Mouse (Mus musculus): ENCODE results near the gene Trim31. TPM values are rescaled to one million over a fixed set of nuclear protein-coding genes. Genes with fewer than 3 reads are reported as not detected.
A peak's percentile ranks its signal among the peaks of the same experiment; 100 is the strongest.
"Not testable (repeated sequence)": the region's sequence is repeated elsewhere in the genome, so short reads cannot be mapped to it uniquely, and the experiment has no call there.

Trim31 gene
- not detected in 2 replicates for total RNA-seq (2021)
- long read RNA-seq, experiment 1, result 0 reads
- long read RNA-seq, experiment 2, result 0 reads

- DNase-seq, result no peak
Measured at GRCm38 (mm10) chr17:36897552-36898205, at the start of gene Trim31. TSS of gene Trim31 (plus strand) at chr17:36898118.

GRCm38 (mm10) chr17:36848911-36849310 is 49.0 kb upstream of the Trim31 start:
- peak; percentile 31 for DNase-seq

- DNase-seq, result no peak
Measured at GRCm38 (mm10) chr17:36849992-36850391, 47.9 kb upstream of the Trim31 start.

- DNase-seq, result no peak
Measured at GRCm38 (mm10) chr17:36851200-36851599, 46.7 kb upstream of the Trim31 start.

GRCm38 (mm10) chr17:36851627-36852026 is 46.3 kb upstream of the Trim31 start:
- DNase-seq, result no peak

GRCm38 (mm10) chr17:36855484-36855883 is 42.4 kb upstream of the Trim31 start:
- DNase-seq, result no peak

GRCm38 (mm10) chr17:36856236-36856635 is 41.7 kb upstream of the Trim31 start:
- DNase-seq, result peak; percentile 51

GRCm38 (mm10) chr17:36858181-36858580 is 39.7 kb upstream of the Trim31 start:
- no peak for DNase-seq

GRCm38 (mm10) chr17:36861680-36862079 is 36.2 kb upstream of the Trim31 start:
- DNase-seq, result no peak

GRCm38 (mm10) chr17:36866719-36867527 is 31.0 kb upstream of the Trim31 start, which contains the start of gene Trim15:
TSS of gene Trim15 (minus strand) at chr17:36867210.
- DNase-seq, result no peak

- no peak for DNase-seq
Measured at GRCm38 (mm10) chr17:36868836-36869235, 29.1 kb upstream of the Trim31 start.

- no peak for DNase-seq
Measured at GRCm38 (mm10) chr17:36869284-36869954, 28.5 kb upstream of the Trim31 start, which contains the start of gene Trim10. TSS of gene Trim10 (plus strand) at chr17:36869574.

GRCm38 (mm10) chr17:36869955-36870810 is 27.7 kb upstream of the Trim31 start:
- peak; percentile 48 for DNase-seq

GRCm38 (mm10) chr17:36874636-36875035 is 23.3 kb upstream of the Trim31 start:
- DNase-seq, result no peak

GRCm38 (mm10) chr17:36883350-36883749 is 14.6 kb upstream of the Trim31 start:
- DNase-seq, result no peak

- DNase-seq, result no peak
Measured at GRCm38 (mm10) chr17:36885132-36885790, 12.7 kb upstream of the Trim31 start.

- no peak for DNase-seq
Measured at GRCm38 (mm10) chr17:36890073-36890903, 7.6 kb upstream of the Trim31 start, which contains the start of gene Trim40. TSS of gene Trim40 (minus strand) at chr17:36890123.

- not testable (repeated sequence) for DNase-seq
Measured at GRCm38 (mm10) chr17:36891496-36891895, 6.4 kb upstream of the Trim31 start.

GRCm38 (mm10) chr17:36892362-36892761 is 5.6 kb upstream of the Trim31 start:
- peak; percentile 60 for DNase-seq

GRCm38 (mm10) chr17:36893387-36893786 is 4.5 kb upstream of the Trim31 start:
- DNase-seq, result no peak
